ENCODE assay signal across 13 mouse cellular contexts in genomic region chr1:54584588-54585277, GRCm38 (mm10). TPM values are rescaled to one million over a fixed set of nuclear protein-coding genes. Genes with fewer than 3 reads are reported as not detected.
DNase-seq lines count a peak whose midpoint lies in the region; ATAC-seq and TF ChIP-seq lines count a peak whose summit lies in the region.
"Had no signal": no experiment of that assay in that cellular context is flagged by ENCODE, and none has a peak within 500 bp of the region (broad histone marks: within the 10 kb centered on the region; RNA-seq: fewer than 3 reads in every experiment).

No protein-coding gene starts in this region.

- DNase-seq in frontal cortex, postnatal 25 days (ENCODE audit: low spot score in 2 of 2): no peak
- DNase-seq in midbrain, postnatal 0 days (ENCODE audit: low spot score): no peak
- peak; percentile 37 for DNase-seq in NIH3T3 (ENCODE audit: low read depth)
- DNase-seq in testis, postnatal 10 days (ENCODE audit: low spot score): no peak
- no peak for DNase-seq in heart, adult 9 months (ENCODE audit: low spot score in 2 of 2)
- DNase-seq: heart, adult 11 months; thymus, postnatal 36 days had no signal

- H3K36me3 ChIP-seq in midbrain, embryonic 13.5 days: no peaks in the 10 kb centered on the region
- H3K36me3 ChIP-seq in midbrain, postnatal 0 days (ENCODE audit: insufficient read depth, low read length): no peaks in the 10 kb centered on the region
- H3K36me3 ChIP-seq: hindbrain, embryonic 13.5 days; limb, embryonic 13.5 days had no signal

- ATAC-seq in frontal cortex, adult (ENCODE audit: low TSS enrichment): peak; percentile 52; the same call in 1 of the 2 replicates
- peak; percentile 31; the same call in 1 of the 2 replicates for ATAC-seq in midbrain, embryonic 13.5 days
- ATAC-seq in midbrain, postnatal 0 days (ENCODE audit: low FRiP score): no peak
- 0 out of 2 replicates have a peak, but pooled peaks have one; percentile 3 for ATAC-seq in monocyte, adult 5-6 weeks (replicated peaks; ENCODE audit: insufficient number of reproducible peaks, low FRiP score, low TSS enrichment, poor library complexity, severe bottlenecking)

- H3K4me2 ChIP-seq in midbrain, embryonic 13.5 days (replicated peaks): no peak overlapping the region
- no peak overlapping the region for H3K4me2 ChIP-seq in midbrain, postnatal 0 days (ENCODE audit: low read depth, low read length, poor library complexity, severe bottlenecking)
- H3K4me2 ChIP-seq: limb, embryonic 13.5 days had no signal

- no peaks in the 10 kb centered on the region for H3K27me3 ChIP-seq in midbrain, embryonic 13.5 days
- no peaks in the 10 kb centered on the region for H3K27me3 ChIP-seq in midbrain, postnatal 0 days (ENCODE audit: insufficient read depth, low read length)
- H3K27me3 ChIP-seq: hindbrain, embryonic 13.5 days; limb, embryonic 13.5 days had no signal

- no peak for TF ChIP-seq CTCF in midbrain, postnatal 0 days (IDR thresholded peaks at IDR 0.05)

- H3K9ac ChIP-seq in midbrain, embryonic 13.5 days (replicated peaks): no peak overlapping the region
- H3K9ac ChIP-seq in midbrain, postnatal 0 days (replicated peaks; ENCODE audit: low read length, poor library complexity, severe bottlenecking): no peak overlapping the region
- H3K9ac ChIP-seq: hindbrain, embryonic 13.5 days; limb, embryonic 13.5 days had no signal

- 0 out of 2 replicates have a peak overlapping the region, but pooled peaks have one; percentile 10 for H3K27ac ChIP-seq in midbrain, embryonic 13.5 days
- no peak overlapping the region for H3K27ac ChIP-seq in midbrain, postnatal 0 days (ENCODE audit: low read depth, low read length)
- H3K27ac ChIP-seq: limb, embryonic 13.5 days had no signal

- no peaks in the 10 kb centered on the region for H3K9me3 ChIP-seq in midbrain, embryonic 13.5 days
- H3K9me3 ChIP-seq in midbrain, postnatal 0 days (ENCODE audit: low read length): no peaks in the 10 kb centered on the region
- H3K9me3 ChIP-seq: hindbrain, embryonic 13.5 days; limb, embryonic 13.5 days had no signal

- peaks cover 17% of the 10 kb centered on the region for H3K4me1 ChIP-seq in midbrain, embryonic 13.5 days (replicated peaks)
- no peaks in the 10 kb centered on the region; the same call in 1 of the 2 replicates for H3K4me1 ChIP-seq in midbrain, postnatal 0 days (ENCODE audit: insufficient read depth, low read length)
- H3K4me1 ChIP-seq: limb, embryonic 13.5 days had no signal

- 47% methylated on average over 2 of the region's 2 CpGs for WGBS in midbrain, embryonic 13.5 days
- 48% methylated on average over 2 of the region's 2 CpGs for WGBS in midbrain, postnatal 0 days

- H3K4me3 ChIP-seq in midbrain, embryonic 13.5 days (replicated peaks): no peak overlapping the region
- no peak overlapping the region for H3K4me3 ChIP-seq in midbrain, postnatal 0 days (ENCODE audit: low read depth, low read length)
- H3K4me3 ChIP-seq: erythroblast, embryonic 14.5 days; hindbrain, embryonic 13.5 days; limb, embryonic 13.5 days had no signal

RNA-seq across cellular contexts. Expression of gene Pgap1, which starts 27.2 kb away (rescaled TPM):
- 27.5 and 27.9 TPM in 2 replicates for polyA plus RNA-seq in midbrain, embryonic 13.5 days (2015; fragmentation: Nextera tagmentation; extraction: Ambion mirVana)
- 91.4 and 127 TPM in 2 replicates for total RNA-seq in midbrain, postnatal 0 days (2014; rRNA removed)
- 21.0 and 26.1 TPM in 2 replicates for polyA plus RNA-seq in midbrain, postnatal 0 days (2015; fragmentation: Nextera tagmentation; extraction: Ambion mirVana)
- total RNA-seq in monocyte, adult 5-6 weeks (2017): 18.9 to 23.0 TPM (median 21.4 TPM) in 3 replicates
- polyA plus RNA-seq: erythroblast, embryonic 14.5 days had no signal
